Mouse (Mus musculus) cerebellum, adult (tissue): ENCODE results near the gene Extl1.
"Not testable (repeated sequence)": the region's sequence is repeated elsewhere in the genome, so short reads cannot be mapped to it uniquely, and the experiment has no call there.

Source experiments
- ATAC-seq: cut with Nextera tagmentation; 2 replicates; pipeline ENCODE4 v1.9.2; 2017; ENCODE audit warnings: mild to moderate bottlenecking, moderate library complexity, mixed read lengths; ENCODE audit not compliant: insufficient number of reproducible peaks, low FRiP score, low TSS enrichment

Extl1 gene

DNA sequence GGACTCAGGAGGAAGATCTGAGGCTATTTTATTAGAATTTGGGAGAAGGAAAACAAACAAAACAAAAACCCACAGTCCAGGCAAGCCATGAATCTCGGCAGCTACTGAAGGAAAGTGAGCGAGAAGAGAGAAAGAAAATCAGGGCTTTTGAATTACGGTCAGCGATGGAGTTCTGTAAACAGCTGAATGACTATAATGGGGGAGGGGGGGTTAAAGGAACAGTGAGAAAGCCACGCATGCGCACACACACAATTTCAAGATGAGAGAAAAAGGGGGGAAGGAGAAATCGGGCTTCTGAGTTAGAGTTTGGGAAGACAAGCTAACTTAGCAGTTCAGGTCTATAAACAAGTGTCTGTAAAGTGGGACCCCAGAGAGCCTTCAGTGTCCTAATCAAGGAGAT lies 30.7 kb downstream of the Extl1 start:
- no peak for ATAC-seq

DNA sequence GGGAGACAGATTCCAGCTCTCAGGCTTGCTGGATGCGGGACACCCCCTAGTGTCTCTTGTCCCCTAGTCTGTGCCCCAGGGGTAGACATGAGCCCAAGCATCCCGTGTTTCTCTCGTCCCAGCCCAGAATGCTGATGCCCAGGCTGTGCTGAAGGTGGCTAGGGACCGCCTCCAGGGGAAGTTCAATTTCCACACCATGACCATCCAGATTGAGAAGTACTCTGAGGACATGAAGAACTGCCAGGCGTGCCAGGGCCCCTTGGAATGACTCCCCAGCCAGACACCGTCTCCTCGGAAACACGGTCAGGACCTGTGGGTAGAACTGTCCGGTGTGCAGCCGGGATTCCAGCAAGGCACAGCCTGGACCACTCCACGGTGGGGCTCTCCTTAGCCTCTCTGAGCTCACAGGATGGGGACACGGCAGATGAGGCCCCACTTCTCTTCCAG lies 31.4 kb downstream of the Extl1 start:
- ATAC-seq, result no peak

DNA sequence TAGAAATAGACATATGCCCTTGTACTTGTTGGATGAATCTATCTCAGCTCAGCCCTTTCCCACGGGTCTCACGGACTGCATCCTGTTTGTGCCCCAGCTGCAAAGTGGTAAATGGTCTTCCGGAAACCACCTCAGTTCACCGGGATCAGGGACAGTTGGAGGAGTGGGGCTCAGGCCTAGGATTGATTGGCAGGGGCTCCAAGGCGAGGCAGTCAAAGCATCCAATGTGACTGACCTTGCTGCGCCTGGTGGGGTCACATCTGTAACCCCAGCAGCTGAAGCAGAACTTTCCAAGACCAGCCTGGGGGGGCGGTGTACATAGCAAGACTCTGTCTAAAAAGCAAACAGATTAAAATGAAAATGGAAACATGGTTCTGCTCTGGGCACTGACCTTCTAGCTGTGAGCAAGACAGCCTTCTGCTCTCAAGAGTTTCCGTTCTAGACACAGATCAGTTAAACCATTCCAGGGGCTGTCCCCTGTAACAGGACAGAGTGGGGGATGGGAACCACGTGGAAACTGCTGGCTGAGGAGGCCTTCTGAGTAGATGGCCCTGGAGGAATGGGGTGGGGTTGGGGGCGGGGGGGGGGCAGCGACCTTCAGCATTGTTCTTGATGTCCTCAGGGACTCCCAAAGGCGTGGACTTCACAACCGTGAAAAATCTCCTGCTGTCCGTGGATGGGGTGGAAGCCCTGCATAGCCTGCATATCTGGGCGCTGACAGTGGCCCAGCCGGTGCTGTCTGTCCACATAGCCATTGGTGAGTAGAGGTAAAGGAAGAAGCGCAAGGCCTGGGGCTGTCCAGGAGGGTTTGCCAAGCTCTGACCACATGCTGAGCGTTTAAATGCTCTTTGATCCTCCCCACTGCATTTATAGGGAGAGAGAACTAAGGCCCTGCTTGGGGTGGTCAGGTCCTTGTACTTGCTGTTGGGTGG lies 32.1 kb downstream of the Extl1 start:
- no peak for ATAC-seq

DNA sequence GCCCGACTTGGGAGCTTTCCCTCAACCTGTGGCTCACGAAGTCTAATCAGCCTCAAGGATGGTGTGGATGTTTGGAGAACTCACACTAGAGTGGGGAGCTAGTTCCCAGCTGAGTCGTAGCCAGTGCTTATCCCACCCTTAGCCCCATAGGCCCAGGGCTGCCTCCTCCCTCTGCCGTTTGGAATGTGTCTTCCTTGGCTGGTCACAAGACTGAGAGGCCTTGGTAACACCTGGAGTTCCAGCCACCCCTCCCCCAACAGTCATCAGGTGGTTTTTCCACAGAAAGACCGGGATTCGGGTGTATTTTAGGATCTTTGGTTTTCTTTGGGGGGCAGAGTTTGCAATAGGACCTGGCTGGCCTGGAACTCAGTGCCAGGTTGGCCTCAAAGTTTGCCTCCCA lies 33.0 kb downstream of the Extl1 start:
- no peak for ATAC-seq

DNA sequence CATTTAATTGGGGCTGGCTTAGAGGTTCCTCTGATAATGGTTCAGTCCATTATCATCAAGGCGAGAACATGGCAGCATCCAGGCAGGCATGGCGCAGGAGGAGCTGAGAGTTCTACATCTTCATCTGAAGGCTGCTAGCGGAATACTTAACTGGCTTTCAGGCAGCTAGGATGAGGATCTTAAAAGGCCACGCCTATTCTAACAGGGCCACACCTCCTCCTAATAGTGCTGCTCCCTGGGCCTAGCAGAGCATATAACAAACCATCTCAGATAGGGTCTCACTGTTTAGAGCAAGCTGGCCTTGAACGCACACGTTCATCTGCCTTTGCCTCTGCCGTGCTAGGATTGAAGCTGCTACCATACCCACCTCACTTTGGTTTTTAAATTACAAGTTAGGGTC lies 33.8 kb downstream of the Extl1 start:
- ATAC-seq, result no peak

DNA sequence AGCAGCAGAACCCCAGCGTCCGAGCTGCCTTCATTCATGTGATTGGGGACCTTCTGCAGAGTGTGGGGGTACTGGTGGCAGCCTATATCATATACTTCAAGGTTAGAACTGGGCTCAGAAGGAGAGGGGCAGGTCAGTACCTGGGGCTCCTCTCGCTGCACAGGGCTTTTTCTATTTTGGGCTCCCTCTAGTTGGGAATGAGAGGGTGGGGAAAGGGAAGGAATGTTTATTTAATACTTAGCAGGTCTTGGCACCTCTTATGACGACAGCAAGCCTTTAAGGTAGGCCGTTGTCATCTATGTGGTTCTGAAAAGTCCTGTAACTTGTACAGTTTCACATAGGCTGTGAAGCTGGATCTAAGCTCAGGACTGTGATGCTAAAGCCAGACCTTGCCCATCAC lies 35.1 kb downstream of the Extl1 start:
- no peak for ATAC-seq

DNA sequence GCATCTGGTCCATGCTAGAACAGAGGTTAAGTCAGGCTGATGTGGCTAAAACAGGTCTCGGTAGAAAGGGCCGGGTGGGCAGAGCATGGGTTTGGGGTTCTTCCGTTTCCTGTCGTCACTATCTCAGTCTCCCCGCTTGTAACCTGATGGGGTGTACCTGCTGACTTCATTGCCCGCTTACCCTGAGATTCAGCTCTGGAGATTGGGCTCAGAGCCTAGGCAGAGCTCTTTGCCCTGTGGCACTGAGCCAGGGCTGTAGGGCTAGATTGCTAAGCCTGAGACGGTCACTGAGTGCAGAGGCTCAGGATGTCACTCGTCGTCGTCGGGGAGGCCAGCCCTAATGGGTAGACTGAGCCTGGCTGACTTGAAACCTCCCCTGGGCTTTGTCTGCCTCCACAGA lies 35.6 kb downstream of the Extl1 start:
- no peak for ATAC-seq

DNA sequence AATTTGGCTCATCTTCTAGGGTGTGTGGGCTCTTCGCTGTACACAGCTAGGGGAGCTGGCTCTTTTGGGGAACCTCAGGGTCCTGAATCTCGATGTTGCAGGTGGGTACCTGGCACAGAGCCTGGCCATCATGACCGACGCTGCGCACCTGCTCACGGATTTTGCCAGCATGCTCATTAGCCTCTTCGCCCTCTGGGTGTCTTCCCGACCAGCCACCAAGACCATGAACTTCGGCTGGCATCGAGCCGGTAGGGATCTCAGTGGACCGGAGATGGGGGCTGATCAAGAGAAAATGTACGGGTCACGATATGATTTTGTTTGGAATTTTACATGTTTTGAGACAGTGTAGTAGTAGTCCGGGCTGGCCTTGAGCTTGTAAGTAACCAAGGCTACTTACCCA lies 37.8 kb downstream of the Extl1 start:
- ATAC-seq, result no peak

DNA sequence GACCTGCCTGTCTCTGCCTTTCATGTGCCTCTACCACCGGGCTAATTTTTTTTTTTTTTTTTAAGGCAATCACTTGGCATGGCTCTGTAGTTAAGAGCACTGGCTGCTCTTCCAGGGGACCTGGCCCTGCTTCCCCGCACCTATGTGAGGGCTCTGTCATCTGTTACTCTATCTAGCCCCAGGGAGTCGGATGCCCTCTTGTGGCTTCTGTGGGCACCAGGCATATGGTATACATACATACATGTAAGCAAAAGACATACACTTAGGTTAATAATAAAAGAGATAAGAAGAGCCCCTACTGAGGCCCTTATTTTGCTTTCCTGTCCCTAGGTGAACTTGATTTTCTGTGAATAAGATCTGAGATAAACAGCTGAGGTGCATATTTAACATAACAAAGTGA lies 39.0 kb downstream of the Extl1 start:
- no peak for ATAC-seq

DNA sequence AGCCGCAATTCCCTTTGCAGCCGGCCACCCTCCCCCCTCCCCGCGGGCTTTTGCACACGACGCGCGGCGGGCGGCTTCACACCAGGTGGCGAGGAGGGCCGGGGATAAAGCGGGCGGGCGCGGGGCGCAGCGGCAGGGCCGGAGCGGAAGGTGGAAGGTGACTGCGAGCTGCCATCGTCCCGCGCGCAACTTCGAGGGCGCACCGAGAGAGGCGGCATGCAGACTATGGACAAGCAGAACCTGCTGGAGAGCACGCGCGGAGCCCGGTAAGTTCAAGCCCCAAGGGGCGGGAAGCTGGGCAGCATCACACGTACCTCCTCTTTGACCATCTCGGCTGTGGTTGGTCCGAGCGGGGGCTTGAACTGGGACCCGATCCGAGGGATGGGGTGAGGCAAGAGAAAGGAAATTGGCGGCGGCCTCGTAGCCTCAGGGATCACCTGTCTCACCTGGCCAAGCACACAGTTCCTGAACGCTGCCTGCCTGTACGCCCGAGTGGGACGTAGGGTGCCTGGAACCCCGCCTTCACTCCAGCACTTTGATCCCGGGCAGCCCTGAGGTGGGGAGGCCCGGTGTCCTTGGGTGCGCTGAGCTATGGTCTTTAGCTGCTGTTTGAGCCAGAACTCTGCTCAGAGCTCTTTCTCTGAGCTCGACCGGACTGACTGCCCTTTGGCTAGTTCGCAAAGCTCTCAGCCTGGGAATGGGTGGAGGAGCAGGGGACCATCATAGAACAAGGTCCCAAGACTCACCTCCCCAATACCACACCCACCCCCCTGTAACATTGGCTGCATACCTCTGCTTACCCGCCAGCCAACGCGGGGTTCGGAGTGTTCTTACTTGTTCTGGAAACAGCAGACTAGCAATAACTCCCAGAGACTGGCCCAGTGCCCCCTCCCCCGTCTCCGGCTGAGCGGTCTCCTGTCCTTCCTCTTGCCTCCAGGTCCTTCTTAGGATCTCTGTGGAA lies 40.3 kb downstream of the Extl1 start, which contains the start of gene Slc30a2:
Gene Slc30a2 (plus strand): TSS at position 111 of the 961 bp plus-strand sequence.
- ATAC-seq, result no peak

DNA sequence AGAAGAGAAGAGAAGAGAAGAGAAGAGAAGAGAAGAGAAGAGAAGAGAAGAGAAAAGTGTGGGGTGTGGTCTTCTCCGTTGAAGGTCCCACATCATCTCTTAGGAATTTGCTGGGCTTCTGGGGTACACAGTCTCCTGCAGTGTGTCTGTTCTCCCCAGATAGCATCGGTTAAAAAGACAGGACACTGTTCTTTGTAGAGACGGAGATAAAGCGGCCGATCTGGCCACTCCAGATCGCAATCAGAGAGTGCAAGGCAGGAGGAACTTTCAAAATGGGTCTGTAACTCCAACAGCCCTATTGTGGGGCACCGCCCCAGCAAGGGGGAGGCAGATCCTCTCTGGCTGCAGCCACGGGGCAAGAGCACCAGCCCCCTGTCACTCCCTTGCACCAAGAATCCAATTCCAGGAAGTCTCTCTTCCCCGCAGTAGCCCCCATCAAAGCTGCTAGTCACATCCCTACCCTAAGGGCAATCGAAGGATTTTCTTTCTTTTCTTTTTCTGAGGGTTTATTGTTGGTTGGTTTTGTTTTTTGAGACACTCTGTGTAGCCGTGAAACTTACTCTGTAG lies 41.4 kb downstream of the Extl1 start:
- no peak for ATAC-seq

DNA sequence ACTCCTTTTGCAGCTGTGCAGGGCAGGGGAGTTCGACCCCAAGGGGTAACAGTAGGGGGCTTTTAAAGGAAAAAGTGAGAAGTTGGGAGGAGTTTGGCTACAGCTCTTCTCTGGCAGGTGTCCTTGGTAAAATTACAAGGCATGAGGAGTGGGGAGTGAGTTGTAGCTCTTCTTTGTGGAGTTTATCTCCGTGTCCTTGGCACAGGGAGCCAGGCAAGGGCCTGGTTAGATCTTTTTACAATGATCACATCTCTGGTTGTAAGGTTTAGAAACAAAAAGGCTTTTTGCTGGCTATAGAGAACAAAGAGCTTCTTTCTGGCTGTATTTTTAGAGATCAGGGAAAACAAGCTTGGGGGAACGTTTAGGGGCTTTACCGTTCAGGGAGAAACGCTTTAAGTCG lies 42.4 kb downstream of the Extl1 start:
- ATAC-seq, result not testable (repeated sequence)

DNA sequence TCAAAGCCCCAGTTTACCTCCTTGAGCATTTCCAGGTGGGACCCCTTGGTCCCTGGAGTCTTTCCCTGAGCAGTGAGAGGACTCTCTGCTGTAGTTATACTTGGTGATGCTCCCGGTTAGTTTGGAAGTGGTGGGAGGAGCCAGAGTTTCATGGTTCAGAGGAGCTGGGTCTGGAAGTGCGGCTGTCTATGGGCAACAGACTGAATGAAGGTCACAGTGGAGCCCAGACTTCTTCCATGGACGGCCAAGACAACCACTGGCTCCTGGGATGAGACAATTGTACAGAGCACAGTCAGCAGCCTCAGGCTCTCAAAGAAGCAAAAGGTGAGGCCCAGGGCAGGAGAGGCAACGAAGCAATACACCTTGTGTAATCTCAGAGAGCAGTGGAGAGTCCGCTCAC lies 53.4 kb downstream of the Extl1 start:
- ATAC-seq, result no peak

DNA sequence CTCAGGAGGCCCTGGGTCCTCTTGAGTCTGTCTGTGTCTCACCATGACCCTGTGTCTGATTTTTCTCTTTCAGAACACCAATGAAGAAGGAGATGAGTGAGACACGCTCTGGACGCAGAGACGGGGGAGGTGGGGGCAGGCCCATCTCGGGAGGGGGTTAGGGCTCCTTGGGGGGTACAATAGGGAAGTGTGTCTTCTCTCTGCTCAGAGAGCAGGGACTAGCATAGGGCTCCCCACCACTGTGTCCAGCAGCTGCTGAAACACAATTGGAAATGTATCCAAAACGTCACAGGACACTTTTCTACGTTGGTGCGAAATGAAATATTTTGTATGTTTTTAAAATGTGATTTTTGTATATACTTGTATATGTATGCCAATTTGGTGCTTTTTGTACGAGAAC lies 54.8 kb downstream of the Extl1 start:
- no peak for ATAC-seq

DNA sequence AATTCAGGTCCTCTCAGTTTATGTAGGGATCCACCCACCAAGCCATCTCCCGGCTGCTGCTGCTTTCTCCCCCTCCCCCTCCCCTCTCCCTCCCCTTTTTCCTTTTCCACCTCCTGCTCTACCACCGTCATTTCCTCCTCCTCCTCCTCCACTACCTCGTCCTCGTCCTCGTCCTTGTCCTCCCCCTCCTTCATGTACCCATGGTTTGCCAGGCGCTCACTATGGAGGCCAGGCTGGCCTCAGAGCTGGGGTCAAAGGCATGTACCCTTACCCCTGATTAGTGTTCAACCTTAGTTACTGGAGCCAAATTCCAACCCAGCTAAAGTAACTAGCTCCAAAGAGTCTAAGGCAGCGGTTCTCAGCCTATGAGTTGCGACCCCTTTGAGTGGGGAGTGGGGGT lies 55.5 kb downstream of the Extl1 start:
- no peak for ATAC-seq

DNA sequence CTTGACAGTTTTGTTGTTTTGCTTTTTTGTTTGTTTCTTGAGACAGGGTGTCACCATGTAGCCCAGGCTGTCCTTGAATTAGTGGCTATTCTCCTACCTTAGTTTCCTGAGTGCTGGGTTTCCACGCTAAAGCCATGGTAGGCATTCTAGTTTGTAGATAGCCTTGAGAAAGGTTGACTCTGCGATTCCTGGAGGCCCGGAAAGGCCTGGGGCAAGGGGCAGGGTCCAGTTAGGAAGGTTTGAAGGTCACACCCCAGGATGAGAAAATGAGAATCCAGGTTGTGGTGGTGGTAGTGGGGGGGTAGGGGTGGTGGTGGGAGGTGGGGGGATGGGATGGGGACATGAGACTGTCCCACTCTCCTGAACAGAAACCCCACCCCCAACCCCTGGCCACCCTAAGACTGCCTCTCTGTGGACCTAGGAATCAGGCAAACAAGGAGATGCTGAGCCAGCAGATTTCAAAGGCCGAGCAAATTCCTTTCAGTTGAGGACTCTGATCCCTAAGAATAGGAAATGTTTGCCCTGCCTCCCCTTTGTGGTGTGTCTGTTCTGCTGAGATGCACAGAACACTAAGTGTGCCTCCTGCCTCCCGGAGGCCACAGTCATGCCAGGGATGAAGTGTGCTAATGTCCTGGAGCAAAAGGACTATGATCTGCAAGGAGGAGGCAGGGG lies 56.7 kb downstream of the Extl1 start:
- no peak for ATAC-seq

DNA sequence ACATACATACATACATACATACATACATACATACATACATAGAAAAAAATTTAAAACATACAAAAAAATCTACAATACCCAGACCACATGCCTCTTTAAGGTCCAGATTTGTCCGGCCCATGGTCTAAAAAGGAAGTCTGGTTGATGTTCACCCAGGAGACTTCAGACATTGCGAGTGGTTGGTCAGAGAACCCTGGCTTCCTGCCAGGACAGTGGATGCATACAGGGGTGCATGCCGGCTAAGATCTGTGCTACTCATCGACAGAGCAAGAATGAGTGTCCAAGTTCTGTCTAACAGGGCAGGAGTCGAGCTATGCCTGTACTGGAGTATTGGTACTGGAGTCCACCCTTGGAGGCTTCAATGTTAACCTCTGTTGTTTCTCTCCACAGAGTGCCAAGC lies 59.0 kb downstream of the Extl1 start:
- ATAC-seq, result no peak

DNA sequence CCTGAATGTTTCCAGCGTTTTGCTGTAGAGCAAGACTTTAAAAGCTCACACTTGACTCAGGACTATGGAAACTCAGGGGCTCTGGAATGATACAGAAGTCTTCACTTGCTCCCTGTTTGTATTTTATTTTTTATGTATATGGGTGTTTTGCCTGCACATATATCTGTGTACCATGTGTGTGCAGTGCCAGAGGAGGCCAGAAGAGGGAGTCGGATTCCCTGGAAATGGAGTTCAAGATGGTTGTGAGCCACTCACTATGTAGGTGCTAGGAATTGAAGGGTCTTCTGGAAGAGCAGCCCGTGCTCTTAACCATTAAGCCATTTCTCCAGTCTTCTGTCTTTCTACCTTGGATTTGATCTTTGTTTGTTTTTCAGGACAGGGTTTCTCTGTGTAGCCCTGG lies 62.1 kb downstream of the Extl1 start:
- no peak for ATAC-seq

DNA sequence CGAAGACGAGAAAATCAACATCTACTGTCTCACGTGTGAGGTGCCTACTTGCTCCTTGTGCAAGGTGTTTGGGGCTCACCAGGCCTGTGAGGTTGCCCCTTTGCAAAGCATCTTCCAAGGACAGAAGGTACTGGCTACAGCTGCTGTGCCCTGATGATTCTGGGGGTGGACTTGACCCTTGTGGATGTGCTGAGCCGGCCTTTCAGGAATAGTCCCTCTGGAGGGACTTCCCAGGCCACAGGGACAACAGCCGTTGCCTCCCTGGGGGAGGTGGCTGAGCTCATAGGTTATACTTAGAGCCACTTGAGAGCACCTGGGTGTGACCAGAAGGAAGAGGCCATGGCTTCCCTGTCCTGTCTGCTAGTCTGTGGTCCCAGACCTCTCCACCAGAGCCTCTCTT lies 64.0 kb downstream of the Extl1 start:
- no peak for ATAC-seq

DNA sequence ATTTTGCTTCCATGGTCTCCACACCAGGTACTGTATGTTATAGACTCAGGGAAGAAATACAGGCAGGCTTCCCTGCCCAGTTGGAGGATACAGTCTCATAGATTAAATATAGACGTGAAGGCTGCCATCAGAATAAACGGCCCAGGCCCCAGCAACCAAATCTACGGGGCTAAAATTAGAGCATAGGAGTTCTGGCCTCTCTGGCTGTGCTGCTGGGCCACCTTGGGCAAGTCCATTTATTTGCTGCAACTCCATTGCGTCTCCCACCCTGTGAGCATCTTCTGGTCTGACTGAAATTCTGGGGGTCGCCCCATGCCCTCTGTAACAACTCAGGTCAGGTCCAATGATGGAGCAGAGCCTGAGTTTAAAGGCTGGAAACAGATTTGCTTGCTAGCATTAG lies 64.6 kb downstream of the Extl1 start:
- ATAC-seq, result no peak
